ENCODE assay signal across 11 mouse cellular contexts in the genomic region with DNA sequence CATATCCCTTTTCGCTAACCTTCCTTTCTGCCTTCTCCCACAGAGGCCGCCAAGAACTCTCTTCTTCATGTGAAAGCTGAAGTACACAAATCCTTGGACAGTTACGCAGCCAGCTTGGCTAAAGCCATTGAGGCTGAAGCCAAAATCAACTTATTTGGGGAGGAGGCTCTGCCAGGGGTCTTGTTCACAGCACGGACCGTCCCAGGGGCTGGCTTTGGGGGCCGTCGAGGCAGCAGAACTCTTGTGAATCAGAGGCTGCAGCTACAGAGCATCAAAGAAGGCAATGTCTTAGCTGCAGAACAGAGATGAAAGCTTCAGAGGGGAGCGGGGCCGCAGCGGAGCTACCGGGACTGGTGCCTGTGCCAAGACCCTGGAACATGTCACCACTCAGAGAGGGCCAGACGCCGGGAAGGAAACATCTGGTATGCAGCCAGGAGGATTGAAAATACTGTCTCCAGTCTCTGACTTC. TPM values are rescaled to one million over a fixed set of nuclear protein-coding genes. Genes with fewer than 3 reads are reported as not detected.
A peak's percentile ranks its signal among the peaks of the same experiment; 100 is the strongest.
DNase-seq lines count a peak whose midpoint lies in the region; ATAC-seq and TF ChIP-seq lines count a peak whose summit lies in the region.
"Had no signal": no experiment of that assay in that cellular context is flagged by ENCODE, and none has a peak within 500 bp of the region (broad histone marks: within the 10 kb centered on the region; RNA-seq: fewer than 3 reads in every experiment).

No protein-coding gene starts in this region.

- H3K4me1 ChIP-seq in hindbrain, postnatal 0 days (ENCODE audit: insufficient read depth, low read length) = no peaks in the 10 kb centered on the region
- H3K4me1 ChIP-seq in hindbrain, embryonic 10.5 days (replicated peaks) = peaks cover 2% of the 10 kb centered on the region; the same call in 1 of the 2 replicates
- peaks cover 16% of the 10 kb centered on the region for H3K4me1 ChIP-seq in limb, embryonic 15.5 days
- H3K4me1 ChIP-seq: neural tube, embryonic 15.5 days had no signal

- no peak overlapping the region for H3K4me3 ChIP-seq in hindbrain, postnatal 0 days (ENCODE audit: low read length)
- H3K4me3 ChIP-seq in hindbrain, embryonic 10.5 days = no peak overlapping the region
- no peak overlapping the region for H3K4me3 ChIP-seq in limb, embryonic 15.5 days
- H3K4me3 ChIP-seq: neural tube, embryonic 15.5 days had no signal

- no peak for ATAC-seq in hindbrain, postnatal 0 days
- 0 out of 2 replicates have a peak, but pooled peaks have one; percentile 17 for ATAC-seq in limb, embryonic 15.5 days (ENCODE audit: insufficient number of reproducible peaks, low FRiP score, low TSS enrichment, low read depth)
- ATAC-seq in megakaryocyte progenitor cell, adult 5-6 weeks (replicated peaks; ENCODE audit: poor library complexity) = no peak

- TF ChIP-seq CTCF in hindbrain, postnatal 0 days (IDR thresholded peaks at IDR 0.05; ENCODE audit: low read depth) = no peak

- H3K27me3 ChIP-seq in hindbrain, postnatal 0 days (ENCODE audit: insufficient read depth, low read length) = no peaks in the 10 kb centered on the region
- H3K27me3 ChIP-seq in hindbrain, embryonic 10.5 days (ENCODE audit: insufficient read depth, poor library complexity, severe bottlenecking) = no peaks in the 10 kb centered on the region
- no peaks in the 10 kb centered on the region for H3K27me3 ChIP-seq in limb, embryonic 15.5 days
- H3K27me3 ChIP-seq: neural tube, embryonic 15.5 days had no signal

- H3K4me2 ChIP-seq in hindbrain, postnatal 0 days (ENCODE audit: low read depth, low read length) = no peak overlapping the region
- H3K4me2 ChIP-seq in limb, embryonic 15.5 days = no peak overlapping the region
- H3K4me2 ChIP-seq: neural tube, embryonic 15.5 days had no signal

- no peak overlapping the region for H3K9ac ChIP-seq in hindbrain, postnatal 0 days (replicated peaks; ENCODE audit: low read length)
- no peak overlapping the region for H3K9ac ChIP-seq in limb, embryonic 15.5 days
- H3K9ac ChIP-seq: neural tube, embryonic 15.5 days had no signal

- peak; percentile 29 for DNase-seq in hindbrain, postnatal 0 days (ENCODE audit: low spot score)
- no peak for DNase-seq in hindbrain, embryonic 10.5 days (ENCODE audit: low spot score)
- peak; percentile 11 for DNase-seq in MN1 (ENCODE audit: low spot score)
- DNase-seq in gastrocnemius, postnatal 25 days = peak; percentile 40
- DNase-seq in right cerebral cortex, adult 18-20 months = no peak
- DNase-seq in cerebellum, adult 11 months = no peak
- DNase-seq: cerebellum, adult 9-11 months; thymus, adult 2 months had no signal

- peaks cover 28% of the 10 kb centered on the region; the same call in 1 of the 2 replicates for H3K36me3 ChIP-seq in hindbrain, postnatal 0 days (ENCODE audit: insufficient read depth, low read length)
- peaks cover 86% of the 10 kb centered on the region for H3K36me3 ChIP-seq in hindbrain, embryonic 10.5 days
- H3K36me3 ChIP-seq in limb, embryonic 15.5 days = peaks cover 40% of the 10 kb centered on the region

- H3K27ac ChIP-seq in hindbrain, postnatal 0 days = no peak overlapping the region
- H3K27ac ChIP-seq in hindbrain, embryonic 10.5 days = no peak overlapping the region
- H3K27ac ChIP-seq in limb, embryonic 15.5 days = peak overlapping the region; percentile 65
- H3K27ac ChIP-seq: neural tube, embryonic 15.5 days had no signal

- WGBS in hindbrain, postnatal 0 days = 76% methylated on average over 13 of the region's 13 CpGs
- WGBS in hindbrain, embryonic 10.5 days = 95% methylated on average over 13 of the region's 13 CpGs
- 60% methylated on average over 13 of the region's 13 CpGs for WGBS in limb, embryonic 15.5 days

- H3K9me3 ChIP-seq in hindbrain, postnatal 0 days (ENCODE audit: low read length) = no peaks in the 10 kb centered on the region
- no peaks in the 10 kb centered on the region for H3K9me3 ChIP-seq in hindbrain, embryonic 10.5 days
- no peaks in the 10 kb centered on the region for H3K9me3 ChIP-seq in limb, embryonic 15.5 days
- H3K9me3 ChIP-seq: neural tube, embryonic 15.5 days had no signal

RNA-seq across cellular contexts. Expression of gene Gpr161, which starts 25.8 kb away (rescaled TPM):
- total RNA-seq in hindbrain, postnatal 0 days (2014; rRNA removed) = 49.7 and 52.0 TPM in 2 replicates
- polyA plus RNA-seq in hindbrain, postnatal 0 days (2015; fragmentation: Nextera tagmentation; extraction: Ambion mirVana) = 2.1 and 2.4 TPM in 2 replicates
- 1.3 and 1.8 TPM in 2 replicates for polyA plus RNA-seq in hindbrain, embryonic 10.5 days (2016; fragmentation: Nextera tagmentation; extraction: Ambion mirVana)
- 1 to 10 TPM; 1.3 TPM for total RNA-seq in gastrocnemius, postnatal 25 days (2021)
- polyA plus RNA-seq in limb, embryonic 15.5 days (2015; fragmentation: Nextera tagmentation; extraction: Ambion mirVana) = 0.94 and 1.3 TPM in 2 replicates
- 0.34 and 0.44 TPM in 2 replicates for total RNA-seq in megakaryocyte progenitor cell, adult 5-6 weeks (2015)
- total RNA-seq in megakaryocyte progenitor cell, adult 5-6 weeks (2017) = 0.29 and 0.51 TPM in 2 replicates

Comparison
In these comparisons a context has a peak if more than half of its experiments do, and no peak if none do; other contexts are left out.
1. DNase-seq: peak in hindbrain, postnatal 0 days (single experiment), MN1 (single experiment) and gastrocnemius, postnatal 25 days (single experiment); none in hindbrain, embryonic 10.5 days (single experiment), right cerebral cortex, adult 18-20 months (single experiment) and cerebellum, adult 11 months (single experiment).
2. RNA of gene Gpr161, which starts 25.8 kb away (total RNA-seq): 49.7 to 52.0 TPM in hindbrain, postnatal 0 days; 1.3 TPM in gastrocnemius, postnatal 25 days and 0.29 to 0.51 TPM in megakaryocyte progenitor cell, adult 5-6 weeks; every median in the first group is over 10 times any median in the second.